Mouse (Mus musculus) stomach, postnatal 0 days (tissue): ENCODE measurements at regions not wholly inside any gene's neighbourhood (a gene's known extent, or its start where the extent isn't known, plus 50 kb on each side); places are given as distances from the start of the nearest gene placed in this dataset.

Experiments
- CTCF ChIP-seq: IDR thresholded peaks from 2 replicates; pipeline ENCODE4 v1.5.1; 2016; ENCODE audit warnings: antibody characterized with exemption, low read depth, mild to moderate bottlenecking, moderate library complexity
- EP300 ChIP-seq: optimal IDR thresholded peaks from 2 replicates; pipeline ENCODE3; 2016; ENCODE audit warnings: antibody characterized with exemption

DNA sequence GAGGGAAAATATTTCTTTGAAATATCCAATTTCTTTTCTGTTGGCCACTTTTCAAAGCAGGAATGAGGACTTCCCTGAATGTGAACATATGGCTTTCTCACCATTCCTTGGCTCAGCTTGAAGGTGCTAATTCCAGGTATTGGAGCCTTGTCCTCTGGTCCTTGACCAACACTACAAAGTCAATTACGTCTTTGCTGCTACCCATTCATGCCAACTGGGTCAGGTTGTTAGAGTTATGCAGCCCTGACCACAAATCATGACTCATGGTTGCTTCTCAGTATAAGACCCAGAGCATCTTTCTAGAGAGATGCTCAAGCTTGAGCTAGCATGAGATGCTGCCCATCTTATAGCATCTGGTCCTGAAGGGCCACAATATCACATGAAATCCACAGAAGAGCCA lies 141.0 kb upstream of the Adamts9 start:
- TF ChIP-seq CTCF, result no peak
- no peak for TF ChIP-seq EP300
